Mouse (Mus musculus): ENCODE results near the gene Nop9. TPM values are rescaled to one million over a fixed set of nuclear protein-coding genes. Genes with fewer than 3 reads are reported as not detected.

The Nop9 gene
- polyA plus RNA-seq (2012; rRNA removed) = 16.0 and 21.7 TPM in 2 replicates

- no peak for DNase-seq (ENCODE audit: low read depth, low spot score)
- 1% methylated on average over 48 of the region's 48 CpGs for WGBS
Observed at GRCm38 (mm10) chr14:55745180-55745860, at the start of gene Nop9, which contains the start of gene Dhrs1. Nop9 (plus strand) TSS chr14:55745693. Dhrs1 (minus strand) TSS chr14:55745690.

DNA sequence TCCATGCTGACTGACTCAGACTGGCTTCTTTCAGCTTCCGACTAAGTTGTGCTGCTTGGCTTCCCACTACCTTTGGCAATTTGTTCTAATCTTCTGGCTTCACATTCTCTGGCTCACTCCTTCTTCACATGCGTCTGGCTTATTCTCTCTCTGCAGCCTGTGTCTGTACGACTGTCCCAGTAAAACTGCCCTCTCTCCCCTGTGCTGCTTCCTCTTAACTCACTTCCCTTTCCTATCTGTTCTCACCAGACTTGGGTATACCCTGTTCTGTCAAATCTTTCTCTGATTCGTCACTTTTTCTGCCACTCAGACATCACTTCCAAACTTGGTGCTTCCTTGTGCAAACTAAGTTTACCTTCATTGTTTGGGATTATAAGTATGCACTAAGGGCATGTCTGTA lies 48.3 kb upstream of the Nop9 start:
- WGBS = 73% methylated on average over 4 of the region's 4 CpGs

GRCm38 (mm10) chr14:55701131-55701530 lies 44.4 kb upstream of the Nop9 start:
- WGBS = 59% methylated on average over 9 of the region's 9 CpGs
- DNase-seq (ENCODE audit: low read depth, low spot score) = no peak

More for the DNA sequence above, 48.3 kb upstream of the Nop9 start:
- no peak for DNase-seq (ENCODE audit: low read depth, low spot score)

GRCm38 (mm10) chr14:55702761-55703160 lies 42.7 kb upstream of the Nop9 start:
- WGBS = 40% methylated on average over 6 of the region's 6 CpGs
- no peak for DNase-seq (ENCODE audit: low read depth, low spot score)

- no peak for DNase-seq (ENCODE audit: low read depth, low spot score)
- 89% methylated on average over 8 of the region's 8 CpGs for WGBS
Observed at GRCm38 (mm10) chr14:55706051-55706600, 39.4 kb upstream of the Nop9 start.

- DNase-seq (ENCODE audit: low read depth, low spot score) = no peak
- 91% methylated on average over 5 of the region's 5 CpGs for WGBS
Observed at GRCm38 (mm10) chr14:55707397-55707796, 38.1 kb upstream of the Nop9 start.

- WGBS = 77% methylated on average over 4 of the region's 4 CpGs
Observed at GRCm38 (mm10) chr14:55709509-55709908, 36.0 kb upstream of the Nop9 start.

DNA sequence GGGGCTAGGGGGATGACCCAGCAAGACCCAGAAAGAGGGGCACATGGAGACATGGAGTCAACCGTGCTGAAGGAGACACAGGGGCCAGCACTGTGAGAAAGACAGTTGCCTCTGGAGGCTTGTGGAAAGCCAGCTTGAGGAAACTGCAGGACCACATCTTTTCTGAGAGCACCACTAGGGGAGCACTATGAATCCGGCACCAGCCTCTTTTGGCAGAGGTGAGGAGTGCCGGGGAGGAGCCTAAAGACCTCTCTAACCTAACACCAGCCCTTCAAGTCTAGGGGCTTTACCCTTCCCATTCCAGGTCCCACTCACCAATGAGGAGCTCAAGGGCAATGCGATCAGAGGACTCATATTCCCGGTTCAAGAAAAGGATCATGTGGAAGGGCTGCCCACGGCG lies 33.7 kb upstream of the Nop9 start:
- 82% methylated on average over 7 of the region's 7 CpGs for WGBS
- no peak for DNase-seq (ENCODE audit: low read depth, low spot score)

More at GRCm38 (mm10) chr14:55709509-55709908, 36.0 kb upstream of the Nop9 start:
- no peak for DNase-seq (ENCODE audit: low read depth, low spot score)

DNA sequence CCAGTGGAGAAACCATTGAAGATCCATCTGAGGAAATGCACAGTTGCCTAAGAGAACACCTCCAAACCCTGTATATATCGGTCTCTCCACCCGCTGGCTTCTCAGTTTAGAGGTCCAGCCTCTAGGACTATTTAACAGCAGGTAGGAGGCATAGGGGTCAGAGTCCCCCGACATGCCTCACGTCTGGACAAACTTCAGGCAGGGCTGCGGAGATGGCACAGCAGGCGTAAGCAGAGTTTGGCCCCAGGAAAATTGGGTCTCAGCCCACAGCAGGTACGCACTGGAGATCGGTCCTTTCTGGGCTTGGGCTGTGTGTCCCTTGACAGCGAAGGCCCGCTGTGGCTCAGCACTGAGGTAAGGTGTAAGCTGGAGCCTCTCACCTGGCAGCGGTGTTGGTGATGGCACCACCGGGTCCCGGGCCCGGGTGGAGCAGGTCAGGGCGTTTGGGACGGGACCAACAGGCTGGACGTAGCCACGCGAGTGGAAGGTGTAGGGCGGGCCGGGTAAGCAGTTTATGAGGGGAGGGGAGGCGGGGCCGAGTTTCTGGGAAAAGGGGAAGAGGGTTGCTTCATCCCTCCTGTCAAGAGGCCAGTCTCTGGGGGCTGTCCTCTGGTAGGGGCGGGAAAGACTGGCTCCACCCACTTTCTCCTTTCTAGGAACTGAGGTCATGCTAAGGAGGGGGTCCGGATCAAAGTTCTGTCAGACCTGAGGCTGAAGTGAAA lies 32.3 kb upstream of the Nop9 start:
- DNase-seq (ENCODE audit: low read depth, low spot score) = no peak
- WGBS = 10% methylated on average over 25 of the region's 25 CpGs

DNA sequence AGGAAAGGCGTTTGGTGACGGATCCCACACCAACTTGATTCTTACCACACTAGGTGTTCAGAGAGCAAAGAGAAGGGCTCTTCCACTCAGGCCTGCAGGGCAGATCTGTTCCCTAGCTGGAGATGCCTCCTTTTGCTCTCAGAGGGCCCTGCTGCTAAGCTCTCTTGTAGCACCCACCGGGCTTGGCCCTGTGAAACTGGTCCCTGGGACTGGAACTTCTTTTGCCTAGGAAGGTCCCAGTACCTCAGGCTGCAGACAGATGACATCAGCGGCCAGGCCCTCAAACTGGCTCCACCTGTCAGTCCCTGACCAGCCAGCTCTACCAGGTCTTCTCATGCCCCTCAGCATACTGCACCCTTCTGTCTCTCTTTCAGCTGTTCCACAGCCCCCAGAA lies 31.8 kb upstream of the Nop9 start, which contains the start of gene Tgm1:
TSS of gene Tgm1 (minus strand) at position 198 of the 394 bp plus-strand sequence.
- 45% methylated on average over 4 of the region's 4 CpGs for WGBS
- no peak for DNase-seq (ENCODE audit: low read depth, low spot score)

DNA sequence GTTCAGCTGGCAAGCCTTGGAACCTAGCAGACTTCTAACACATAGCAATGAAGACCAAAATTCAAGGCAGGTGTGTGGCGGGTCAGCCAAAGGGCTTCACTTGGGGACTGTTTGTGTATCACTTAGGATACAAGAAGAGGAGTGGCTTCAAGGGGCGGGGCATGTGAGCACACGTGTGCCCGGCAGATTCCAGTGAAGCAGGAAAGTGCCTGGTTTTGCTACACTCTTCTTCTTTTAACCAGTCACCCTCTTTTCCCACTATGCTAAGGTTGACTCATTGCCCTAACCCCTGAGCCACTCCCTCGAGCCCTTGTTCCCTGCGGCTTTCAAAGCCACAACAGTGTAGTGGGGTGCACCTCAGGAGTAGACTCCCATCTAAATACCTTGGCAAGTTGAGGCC lies 30.6 kb upstream of the Nop9 start:
- no peak for DNase-seq (ENCODE audit: low read depth, low spot score)

DNA sequence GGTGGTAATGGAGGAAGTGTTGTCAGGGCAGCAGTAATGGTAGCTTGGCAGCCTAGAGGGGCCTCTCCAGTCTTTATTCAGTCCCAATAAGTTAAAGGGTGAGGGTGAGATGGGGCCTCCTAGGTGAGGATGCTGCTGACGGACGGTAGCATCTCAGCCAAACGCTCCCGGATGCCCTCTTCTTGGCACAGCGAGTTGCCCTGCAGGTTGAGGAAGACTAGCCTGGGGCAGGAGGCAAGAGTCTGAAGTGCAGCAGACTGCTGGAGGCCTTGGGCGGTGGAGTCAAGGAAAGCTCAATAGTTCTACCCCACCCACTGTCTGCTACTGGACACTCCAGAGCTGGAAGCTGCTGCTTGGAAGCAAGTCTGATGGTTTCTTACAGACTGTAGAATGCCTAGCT lies 29.2 kb upstream of the Nop9 start:
- 96% methylated on average over 6 of the region's 6 CpGs for WGBS
- DNase-seq (ENCODE audit: low read depth, low spot score) = no peak

More for the DNA sequence above, 30.6 kb upstream of the Nop9 start:
- 18% methylated on average over 6 of the region's 6 CpGs for WGBS

GRCm38 (mm10) chr14:55716884-55717283 lies 28.6 kb upstream of the Nop9 start:
- no peak for DNase-seq (ENCODE audit: low read depth, low spot score)
- 86% methylated on average over 8 of the region's 8 CpGs for WGBS

DNA sequence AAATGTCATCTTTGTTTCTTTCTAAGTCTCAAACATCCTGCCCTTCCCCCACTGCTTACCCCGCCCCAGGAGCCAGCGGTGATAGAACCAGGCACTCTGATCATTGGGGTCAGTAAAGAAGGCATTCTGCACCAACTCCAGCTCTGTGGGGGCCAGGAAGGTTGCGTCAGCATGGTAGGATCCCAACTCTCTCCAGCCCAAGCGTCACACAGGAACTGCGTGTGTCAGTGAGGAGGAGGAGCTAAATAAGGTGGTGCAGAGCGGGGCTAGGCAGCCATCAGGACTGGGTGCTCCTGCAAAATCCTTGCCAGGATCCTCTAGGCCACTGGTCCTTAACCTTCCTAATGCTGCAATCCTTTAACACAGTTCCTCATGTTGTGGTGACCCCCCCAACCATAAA lies 25.8 kb upstream of the Nop9 start:
- DNase-seq (ENCODE audit: low read depth, low spot score) = no peak
- WGBS = 92% methylated on average over 6 of the region's 6 CpGs

DNA sequence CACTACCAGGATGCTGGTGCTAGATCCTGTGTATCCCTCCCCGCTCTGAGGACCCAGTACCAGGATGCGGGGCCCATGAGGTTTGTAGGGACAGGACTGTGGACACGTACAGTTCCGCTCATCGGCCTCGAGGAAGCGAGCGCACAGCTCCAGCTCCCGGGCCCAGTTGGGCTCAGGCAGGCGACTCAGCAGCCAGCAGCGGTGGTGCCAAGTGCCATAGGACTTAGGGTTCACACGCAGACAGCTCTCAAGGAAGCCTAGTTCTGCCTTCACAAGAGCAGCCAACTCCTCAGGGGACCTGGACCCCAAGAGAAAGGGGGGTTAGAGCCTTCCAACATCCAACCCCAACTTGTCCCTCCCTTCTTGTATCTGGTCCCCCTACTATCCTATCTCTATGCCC lies 24.8 kb upstream of the Nop9 start:
- DNase-seq (ENCODE audit: low read depth, low spot score) = no peak
- WGBS = 94% methylated on average over 12 of the region's 12 CpGs

DNA sequence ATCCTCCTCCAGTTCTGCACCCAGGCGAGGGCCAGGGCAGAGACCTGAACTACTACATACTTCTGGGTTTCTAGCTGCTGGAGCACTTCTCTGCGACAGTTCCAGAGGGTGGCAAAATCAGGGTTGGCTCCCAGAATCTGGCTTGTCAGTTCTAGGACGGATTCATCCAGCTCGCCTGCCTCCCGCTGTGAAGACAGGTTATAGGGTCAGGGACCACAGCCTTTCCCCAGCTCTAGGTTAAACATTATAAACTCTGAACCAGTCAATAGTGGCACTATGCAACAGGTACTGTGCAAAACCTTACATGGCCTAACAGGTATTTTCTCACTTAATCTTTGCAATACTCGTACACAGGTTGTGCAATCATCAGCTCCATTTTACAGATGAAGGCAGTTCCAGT lies 24.4 kb upstream of the Nop9 start:
- 84% methylated on average over 6 of the region's 6 CpGs for WGBS
- no peak for DNase-seq (ENCODE audit: low read depth, low spot score)

DNA sequence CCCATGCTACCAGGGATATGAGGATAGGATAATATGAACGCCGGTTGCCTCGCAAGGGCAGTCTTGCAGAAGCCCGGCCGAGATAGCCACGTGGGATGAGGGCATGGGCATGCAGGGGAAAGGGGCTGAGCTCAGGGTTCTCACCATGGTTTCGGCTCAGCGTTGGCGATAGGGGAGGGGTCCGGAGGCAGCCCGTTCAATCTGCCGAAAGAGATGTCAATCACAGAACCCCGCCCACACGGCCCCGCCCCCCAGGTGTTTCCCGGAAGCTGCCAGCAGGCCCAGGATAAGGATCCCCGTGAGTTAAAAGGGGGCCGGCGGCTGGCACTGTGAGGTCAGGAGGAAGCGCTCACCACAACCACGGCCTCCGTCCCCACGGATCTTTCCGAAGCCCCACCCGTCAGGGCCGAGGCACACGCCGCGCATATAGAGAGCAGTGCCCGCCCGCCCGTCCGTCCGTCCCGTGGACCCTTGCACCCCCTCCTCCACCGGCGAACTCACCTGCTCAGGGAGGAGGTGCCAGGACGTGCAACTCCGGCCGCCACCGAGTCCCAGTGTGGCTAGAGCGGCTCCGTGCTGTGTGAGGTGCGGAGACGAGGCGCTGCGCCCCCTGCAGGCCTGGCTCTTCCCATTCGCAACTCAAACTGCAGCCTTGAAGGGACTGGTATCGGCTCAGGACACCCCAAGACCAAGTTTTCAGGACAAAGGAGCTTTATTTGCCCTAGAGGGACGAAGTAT lies 23.6 kb upstream of the Nop9 start, which contains the start of gene Rabggta:
TSS of gene Rabggta (minus strand) at position 564 of the 738 bp plus-strand sequence.
- DNase-seq (ENCODE audit: low read depth, low spot score) = peak; percentile 86
- WGBS = under 1% methylated on average over 50 of the region's 50 CpGs

DNA sequence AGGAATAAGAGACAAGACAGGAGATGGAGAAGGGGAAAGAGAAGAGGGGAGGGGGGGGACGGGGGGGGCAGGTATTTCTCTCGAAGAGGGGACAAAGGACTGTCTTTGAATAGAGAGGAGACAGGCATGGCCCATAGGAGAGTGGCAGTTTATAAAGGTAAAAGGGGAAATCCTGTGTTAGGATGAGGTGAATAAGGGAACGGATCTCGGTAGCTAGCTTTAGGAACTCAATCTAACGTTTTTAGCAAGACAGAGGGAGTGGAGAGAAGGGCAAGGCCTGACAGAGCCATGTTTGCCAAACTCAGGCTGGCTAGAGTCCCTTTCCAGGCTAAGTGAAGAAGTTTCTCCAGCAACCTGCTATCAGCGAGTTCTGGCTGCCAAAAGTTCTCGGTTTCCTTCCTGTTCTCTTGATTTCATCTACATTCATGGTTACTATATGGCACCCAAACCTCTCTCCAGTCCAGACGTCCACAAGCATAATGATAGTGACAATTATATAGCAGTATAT lies 23.0 kb upstream of the Nop9 start:
- no peak for DNase-seq (ENCODE audit: low read depth, low spot score)
- 51% methylated on average over 8 of the region's 8 CpGs for WGBS

DNA sequence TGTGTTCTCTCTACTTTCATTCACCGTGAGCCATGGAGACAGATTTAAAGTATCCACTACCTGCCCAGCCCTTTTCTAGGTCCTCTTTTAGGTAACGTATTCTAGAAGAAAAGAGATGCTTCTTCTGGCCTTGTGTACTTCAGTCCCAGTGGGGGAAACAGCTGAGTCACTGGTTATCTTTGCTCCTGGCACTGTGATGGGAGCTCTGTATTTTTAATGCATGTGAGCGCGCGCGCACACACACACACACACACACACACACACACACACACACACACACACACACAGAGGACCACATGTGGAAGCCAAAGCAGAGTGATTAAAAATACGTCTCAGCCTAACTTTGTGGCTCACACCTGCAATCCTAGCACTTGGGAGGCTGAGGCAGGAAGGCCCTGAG lies 22.1 kb upstream of the Nop9 start:
- WGBS = 94% methylated on average over 7 of the region's 7 CpGs
- no peak for DNase-seq (ENCODE audit: low read depth, low spot score)

DNA sequence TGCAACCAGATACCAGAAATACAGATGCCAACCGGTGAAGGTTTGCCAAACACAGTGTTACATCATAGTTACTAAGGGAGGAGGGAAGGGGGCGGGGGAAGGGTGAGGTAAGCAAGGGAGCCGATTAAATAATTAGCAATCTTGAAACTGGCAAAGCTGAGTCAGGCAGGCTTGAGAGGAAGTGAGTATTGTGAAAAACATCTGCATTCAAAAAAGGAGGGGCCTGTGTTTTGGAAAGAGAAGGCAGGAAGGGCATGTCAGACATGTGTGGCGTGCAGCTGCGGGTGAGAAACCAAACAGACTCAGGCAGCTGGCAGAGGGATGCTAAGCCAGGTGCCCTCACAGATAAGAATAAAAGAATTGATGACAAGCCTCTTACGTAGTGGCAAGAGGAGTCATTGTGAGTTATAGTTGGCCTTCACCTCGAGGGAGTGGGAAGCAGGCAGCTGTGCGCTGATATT lies 21.1 kb upstream of the Nop9 start:
- no peak for DNase-seq (ENCODE audit: low read depth, low spot score)

More for the DNA sequence above, 21.1 kb upstream of the Nop9 start:
- WGBS = 27% methylated on average over 8 of the region's 8 CpGs
